Mouse (Mus musculus) thymus, postnatal 4 days (tissue): Measurements from ENCODE around the gene Ppp3ca.

Source experiments
- DNase-seq: peaks from one replicate; pipeline ENCODE4 v3.0.0; 2021

Ppp3ca gene

DNA sequence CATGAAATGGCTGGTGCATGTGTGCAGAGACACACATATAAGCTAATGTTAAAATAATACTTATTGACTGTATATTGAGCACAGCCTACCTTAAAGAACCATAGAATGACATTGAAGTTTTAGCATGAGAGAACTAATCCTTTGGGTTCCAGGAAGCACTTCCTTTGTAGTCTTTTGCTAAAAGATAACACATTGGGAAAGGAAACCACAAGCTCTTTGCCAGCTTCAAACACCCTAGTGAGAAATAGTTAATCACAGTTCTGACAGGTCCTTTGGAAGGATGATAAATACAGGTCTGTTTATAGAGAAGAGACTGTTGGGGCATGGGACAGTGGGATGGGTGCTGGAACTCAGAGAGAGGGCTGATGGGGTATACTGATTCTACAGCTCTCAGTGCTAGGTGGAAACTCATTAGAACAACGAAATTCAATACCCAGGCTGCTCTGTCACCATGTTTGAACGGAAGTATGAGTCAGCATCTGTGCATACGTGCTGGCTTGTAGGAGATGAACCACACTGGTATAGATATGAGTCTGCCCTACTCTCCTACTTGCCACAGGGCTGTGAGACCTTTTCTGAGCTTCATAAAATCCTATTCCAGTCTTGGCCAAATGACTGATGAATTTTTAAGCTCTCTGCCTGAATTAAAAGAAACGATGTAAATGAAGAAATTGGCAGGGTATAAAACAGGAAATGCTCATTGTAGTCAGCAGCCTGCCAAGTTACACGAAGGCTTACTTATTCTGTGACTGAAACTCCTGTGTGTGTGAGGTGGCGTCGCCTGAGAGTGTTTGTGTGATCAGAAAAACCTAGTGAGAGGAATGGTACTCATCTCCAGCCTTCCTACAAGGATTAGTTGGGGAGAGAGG, 271.0 kb downstream of the Ppp3ca start:
- peak; percentile 15 for DNase-seq

DNA sequence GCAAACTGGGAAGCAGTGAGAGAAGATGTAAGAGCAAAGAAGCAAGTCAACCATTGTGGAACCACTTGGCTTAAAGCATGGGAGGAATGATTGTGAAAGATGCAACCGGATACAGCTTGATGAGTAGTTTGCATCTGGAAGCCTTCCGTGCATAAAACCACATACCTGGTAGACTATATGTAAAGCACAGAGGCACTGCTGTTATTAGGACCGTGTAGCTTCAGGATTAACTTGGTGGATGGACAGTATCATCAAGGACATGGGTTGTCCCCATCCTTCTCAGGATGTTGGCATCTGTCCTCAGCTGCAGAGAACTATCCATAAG, 271.6 kb downstream of the Ppp3ca start:
- no peak for DNase-seq

DNA sequence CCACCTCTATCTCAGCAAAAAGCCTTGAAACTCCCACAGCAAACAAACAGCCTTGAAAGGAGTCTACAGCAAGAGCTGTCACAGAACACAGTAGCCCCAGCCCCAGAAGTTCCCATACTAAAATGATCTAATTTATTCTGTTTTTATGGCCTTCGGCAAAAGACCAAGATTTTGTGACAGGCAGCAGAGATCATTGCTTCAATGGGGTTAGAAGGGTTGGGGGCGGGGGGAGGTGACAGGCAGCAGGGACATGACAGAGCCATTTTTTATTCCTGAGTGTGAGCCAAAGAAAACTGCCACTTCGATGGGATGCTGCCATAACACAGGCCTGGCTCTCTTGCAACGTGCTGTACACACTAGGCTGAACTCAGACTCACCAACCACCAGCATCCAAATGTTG, 275.6 kb downstream of the Ppp3ca start:
- no peak for DNase-seq

DNA sequence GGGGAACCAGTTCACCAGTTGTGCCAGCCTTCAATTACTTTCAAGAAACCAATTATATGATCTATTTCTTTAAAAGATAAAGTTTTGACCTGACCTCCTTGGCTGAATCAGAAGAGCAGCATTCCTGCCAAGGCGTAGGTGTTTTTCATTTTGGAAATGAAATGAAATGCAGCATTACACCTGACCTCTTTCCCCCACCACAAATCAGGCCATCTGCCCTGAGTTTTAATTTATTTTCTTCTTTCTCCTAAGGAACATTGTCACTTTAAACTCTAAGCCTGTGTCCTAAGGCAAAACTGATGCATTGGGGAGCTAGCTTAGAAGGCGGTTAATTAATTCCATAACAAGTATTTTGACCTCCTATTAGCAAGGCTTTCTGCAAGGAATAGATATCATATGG, 276.7 kb downstream of the Ppp3ca start:
- no peak for DNase-seq

DNA sequence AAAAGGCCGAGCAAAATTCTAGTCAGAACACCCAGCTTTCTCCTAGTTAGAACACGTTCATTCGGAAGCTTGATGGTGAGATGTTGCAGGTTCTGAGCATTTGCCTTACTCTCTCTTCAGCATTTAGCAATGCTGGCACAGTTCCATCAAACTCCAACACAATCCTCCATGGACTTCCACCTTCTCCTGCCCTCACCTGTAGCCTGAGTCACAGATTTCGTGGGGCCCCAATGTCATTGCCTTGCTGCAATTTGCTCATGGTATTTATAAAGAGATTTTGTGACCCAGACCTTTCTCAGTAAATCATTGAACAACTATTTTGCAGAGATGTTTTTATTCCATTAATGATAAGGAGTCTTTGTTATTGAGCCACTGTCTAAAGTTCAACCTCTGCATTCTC, 278.2 kb downstream of the Ppp3ca start:
- no peak for DNase-seq

GRCm38 (mm10) chr3:136951792-136952191, 281.9 kb downstream of the Ppp3ca start:
- no peak for DNase-seq

DNA sequence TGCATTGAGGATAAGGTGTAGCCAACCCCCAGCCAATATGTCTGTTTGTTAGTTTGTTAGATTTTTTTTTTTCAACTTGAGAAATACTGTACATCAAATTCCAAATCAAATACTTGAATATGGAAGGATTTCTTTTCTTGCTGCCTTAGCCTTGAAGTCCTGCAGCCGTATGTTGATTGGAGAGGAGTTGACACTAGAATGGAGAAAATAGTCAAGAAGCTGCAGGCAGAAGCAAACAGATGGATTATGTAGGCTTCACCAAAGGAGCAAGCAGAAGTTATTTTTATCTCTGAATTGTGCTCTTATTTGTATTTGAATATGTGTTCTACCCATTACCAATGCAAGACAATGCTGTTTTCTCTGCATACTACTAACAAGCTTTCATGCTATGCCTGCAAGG, 282.9 kb downstream of the Ppp3ca start:
- no peak for DNase-seq

DNA sequence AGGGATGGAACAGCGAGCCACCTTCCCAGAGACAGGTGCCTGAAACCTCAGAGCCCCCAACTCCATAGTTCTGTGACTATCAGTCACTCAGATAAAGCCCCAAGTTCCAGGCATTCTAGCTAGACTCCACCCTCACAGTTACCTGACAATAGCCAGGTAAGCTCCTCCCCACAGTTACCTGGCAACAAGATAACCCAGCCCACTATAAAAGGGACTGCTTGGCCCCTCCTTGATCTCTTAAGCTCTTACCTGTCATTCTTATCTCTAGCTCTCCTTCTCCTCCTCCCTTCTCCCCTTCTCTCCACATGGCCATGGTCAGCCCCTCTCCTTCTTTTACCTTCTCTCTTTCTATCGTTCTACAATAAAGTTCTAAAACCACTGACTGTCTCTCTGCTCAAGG, 285.1 kb downstream of the Ppp3ca start:
- DNase-seq: no peak

- DNase-seq: no peak
Observed at GRCm38 (mm10) chr3:136960314-136960713, 290.4 kb downstream of the Ppp3ca start.

- DNase-seq: no peak
Observed at GRCm38 (mm10) chr3:136966786-136967185, 296.9 kb downstream of the Ppp3ca start.

GRCm38 (mm10) chr3:136967510-136967909, 297.6 kb downstream of the Ppp3ca start:
- no peak for DNase-seq

DNA sequence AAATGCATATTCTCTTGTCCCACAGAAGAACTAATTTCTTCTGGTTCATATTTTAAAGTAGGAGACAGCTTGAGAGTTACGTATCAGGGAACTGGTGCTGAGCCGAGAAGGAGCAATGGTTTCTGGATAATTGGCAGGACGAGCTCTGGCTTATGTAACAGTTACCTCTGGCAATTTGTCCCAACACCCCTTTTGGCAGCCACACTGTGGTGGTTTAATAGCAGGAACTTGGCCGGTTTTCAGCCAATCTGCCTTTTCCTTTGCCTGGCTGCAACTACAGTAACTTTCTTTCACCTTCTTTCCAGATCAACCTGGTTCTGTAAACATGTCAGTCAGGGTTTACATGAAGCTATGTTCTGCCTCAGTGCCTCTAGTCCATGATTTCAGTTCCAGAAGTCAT, 299.9 kb downstream of the Ppp3ca start:
- no peak for DNase-seq

- DNase-seq: no peak
Observed at GRCm38 (mm10) chr3:136977859-136978258, 307.9 kb downstream of the Ppp3ca start.

DNA sequence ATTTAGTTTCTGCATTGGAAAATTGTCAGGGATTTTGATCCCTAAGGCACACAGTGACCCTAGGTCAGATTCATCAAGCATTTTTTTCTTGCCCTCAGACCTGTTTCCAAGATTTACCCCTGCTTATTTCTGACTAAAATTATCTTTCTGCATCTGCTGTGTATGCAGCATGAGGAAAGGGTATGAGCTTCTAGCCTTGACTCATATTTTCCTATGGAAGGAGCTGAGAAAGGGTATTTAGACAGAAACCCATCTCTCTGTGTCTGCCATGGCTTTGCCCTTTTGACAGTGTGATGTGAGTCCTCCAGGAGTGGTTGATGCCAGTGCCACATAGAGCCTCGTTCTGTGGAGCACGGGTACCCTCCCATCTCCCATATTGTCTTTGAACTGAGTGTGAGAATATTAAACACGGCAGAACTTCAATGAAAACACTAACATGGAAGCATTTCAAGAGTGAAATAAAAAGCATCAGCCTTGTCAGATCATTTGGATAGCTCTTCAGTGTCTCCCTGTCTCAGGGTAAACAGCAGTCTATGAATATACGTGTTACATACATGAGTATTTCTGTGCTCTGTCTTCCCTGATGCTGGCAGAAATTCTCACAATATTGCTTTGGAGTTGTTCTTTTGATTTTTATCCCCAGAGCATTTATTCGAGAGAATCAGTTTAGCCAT, 311.1 kb downstream of the Ppp3ca start:
- no peak for DNase-seq

DNA sequence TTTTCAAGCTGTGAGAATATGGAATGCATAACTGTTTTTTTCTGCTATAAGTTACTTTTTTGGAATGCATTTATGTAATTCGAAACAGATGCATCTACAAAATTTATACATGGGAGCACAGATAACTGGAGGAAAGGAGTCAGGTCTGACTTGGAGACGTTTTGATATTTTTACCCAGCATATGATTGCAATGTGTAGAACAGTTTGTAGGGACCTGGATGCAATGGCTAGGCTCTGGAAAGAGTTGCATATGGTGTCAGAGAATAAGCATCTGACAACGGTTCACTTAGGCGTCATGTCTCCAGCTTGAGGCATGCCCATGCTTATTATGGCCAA, 311.6 kb downstream of the Ppp3ca start:
- no peak for DNase-seq

GRCm38 (mm10) chr3:136982021-136982420, 312.1 kb downstream of the Ppp3ca start:
- no peak for DNase-seq

- DNase-seq: no peak
Observed at GRCm38 (mm10) chr3:136986096-136986881, 316.4 kb downstream of the Ppp3ca start.
